Mouse (Mus musculus): ENCODE data around the gene Alkbh3. TPM values are rescaled to one million over a fixed set of nuclear protein-coding genes. Genes with fewer than 3 reads are reported as not detected.

Gene Alkbh3
- polyA plus RNA-seq, 1 experiment from 2014 or later: 70.1 TPM

DNA sequence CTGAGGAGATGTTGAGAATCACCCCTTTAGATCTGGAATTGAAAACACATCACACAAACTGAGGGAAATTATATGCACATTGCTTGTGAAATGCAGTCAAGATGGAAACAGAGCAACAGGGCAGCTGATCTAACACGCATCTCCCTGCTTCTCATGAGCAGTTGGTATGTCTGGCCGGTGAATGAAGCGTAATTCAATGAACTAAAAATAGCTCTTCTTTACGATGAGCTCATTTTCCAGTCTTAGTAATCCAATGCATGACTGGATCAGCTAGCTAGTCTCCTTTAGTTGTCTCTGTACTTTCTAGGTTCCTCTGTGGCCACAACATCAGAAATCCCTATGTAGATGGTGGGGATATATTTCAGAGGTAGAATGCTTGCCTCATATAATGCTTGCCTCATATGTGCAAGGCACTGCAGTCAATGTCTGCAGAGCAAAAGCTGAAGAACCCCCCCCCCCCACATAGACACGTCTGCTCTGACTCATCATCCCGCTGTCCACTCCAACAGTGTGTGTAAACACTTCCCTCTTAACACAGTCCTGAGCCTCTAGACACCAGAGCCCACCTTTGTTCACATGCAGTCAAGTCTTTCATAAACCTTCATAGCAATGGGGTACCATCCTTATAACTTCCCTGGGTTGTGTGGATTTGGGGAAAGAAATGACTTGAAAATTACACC, 34.9 kb upstream of the Alkbh3 start:
- WGBS: 51% methylated on average over 6 of the region's 6 CpGs

DNA sequence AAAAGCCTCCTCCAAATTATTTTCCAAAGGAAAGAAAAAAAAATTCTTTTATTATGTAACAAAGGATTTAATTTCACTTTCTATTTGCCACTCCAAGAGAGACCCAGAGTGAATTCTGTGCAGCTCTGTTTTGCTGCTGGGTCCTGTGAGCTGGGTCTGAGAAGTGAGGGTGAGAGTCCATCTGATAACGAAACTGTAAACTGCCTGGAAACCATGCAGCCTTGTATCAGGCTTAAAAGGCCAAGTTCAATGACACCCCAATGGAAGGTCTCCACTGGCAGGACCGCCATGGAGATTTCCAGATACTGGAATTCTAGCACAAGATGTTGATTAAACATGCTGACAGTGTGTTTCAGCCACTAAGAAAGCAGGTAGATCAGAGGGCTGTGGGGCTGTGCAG, 33.6 kb upstream of the Alkbh3 start:
- Histone ChIP-seq H3K9me3 (ENCODE audit: control insufficient read depth, low read depth, low read length) (no peaks in the 10 kb centered on the region), H3K4me1 (ENCODE audit: control insufficient read depth, insufficient read depth, low read length) (0 out of 2 replicates have a peak, but pooled peaks cover 3% of the 10 kb centered on the region), H3K27ac (ENCODE audit: low read length) (no peak overlapping the region), H3K4me3 (ENCODE audit: low read depth, low read length) (no peak overlapping the region), H3K27me3 (ENCODE audit: control insufficient read depth, insufficient read depth, low read length) (no peaks in the 10 kb centered on the region), H3K36me3 (ENCODE audit: control insufficient read depth, insufficient read depth, low read length) (no peaks in the 10 kb centered on the region), H3K9ac (replicated peaks; ENCODE audit: low read depth, low read length) (no peak overlapping the region), H3K4me2 (replicated peaks; ENCODE audit: low read depth, low read length) (no peak overlapping the region)
- 87% methylated on average over 2 of the region's 2 CpGs for WGBS
- ATAC-seq (ENCODE audit: insufficient number of reproducible peaks, insufficient read depth, low FRiP score, low read depth): no peak

More for the DNA sequence above, 34.9 kb upstream of the Alkbh3 start:
- Histone ChIP-seq H3K4me2 (replicated peaks; ENCODE audit: low read depth, low read length) (no peak overlapping the region), H3K9ac (replicated peaks; ENCODE audit: low read depth, low read length) (no peak overlapping the region), H3K4me1 (ENCODE audit: control insufficient read depth, insufficient read depth, low read length) (peaks cover 10% of the 10 kb centered on the region; the same call in 1 of the 2 replicates), H3K27ac (ENCODE audit: low read length) (no peak overlapping the region), H3K4me3 (ENCODE audit: low read depth, low read length) (no peak overlapping the region), H3K9me3 (ENCODE audit: control insufficient read depth, low read depth, low read length) (no peaks in the 10 kb centered on the region), H3K36me3 (ENCODE audit: control insufficient read depth, insufficient read depth, low read length) (no peaks in the 10 kb centered on the region), H3K27me3 (ENCODE audit: control insufficient read depth, insufficient read depth, low read length) (no peaks in the 10 kb centered on the region)
- ATAC-seq (ENCODE audit: insufficient number of reproducible peaks, insufficient read depth, low FRiP score, low read depth): no peak

DNA sequence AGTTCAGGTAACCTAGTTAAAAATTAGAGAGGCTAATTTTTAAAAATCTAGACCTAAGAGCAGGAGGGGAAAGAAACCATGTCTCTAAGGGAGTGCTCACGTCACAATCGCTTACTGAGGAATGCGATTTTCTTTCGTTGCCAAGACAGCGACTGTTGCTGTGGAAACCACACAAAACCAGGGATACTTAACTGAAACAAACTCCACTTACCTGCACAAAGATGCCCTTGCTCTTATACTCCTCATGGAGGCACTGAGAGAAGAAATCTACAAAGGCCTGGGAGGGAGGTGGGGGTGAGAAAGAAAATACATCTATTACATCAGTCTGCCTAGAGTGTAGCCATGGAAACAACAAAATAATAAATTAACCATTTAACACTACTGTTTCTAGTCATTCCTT, 33.1 kb upstream of the Alkbh3 start:
- no peak overlapping the region for H3K4me3 ChIP-seq (ENCODE audit: low read depth, low read length)
- no peak overlapping the region for H3K9ac ChIP-seq (replicated peaks; ENCODE audit: low read depth, low read length)
- no peak for ATAC-seq (ENCODE audit: insufficient number of reproducible peaks, insufficient read depth, low FRiP score, low read depth)
- no peaks in the 10 kb centered on the region; the same call in 1 of the 2 replicates for H3K36me3 ChIP-seq (ENCODE audit: control insufficient read depth, insufficient read depth, low read length)
- H3K4me1 ChIP-seq (ENCODE audit: control insufficient read depth, insufficient read depth, low read length): no peaks in the 10 kb centered on the region
- H3K4me2 ChIP-seq (replicated peaks; ENCODE audit: low read depth, low read length): no peak overlapping the region
- H3K27ac ChIP-seq (ENCODE audit: low read length): no peak overlapping the region
- H3K27me3 ChIP-seq (ENCODE audit: control insufficient read depth, insufficient read depth, low read length): no peaks in the 10 kb centered on the region
- WGBS: 60% methylated on average over 5 of the region's 5 CpGs
- no peaks in the 10 kb centered on the region for H3K9me3 ChIP-seq (ENCODE audit: control insufficient read depth, low read depth, low read length)

DNA sequence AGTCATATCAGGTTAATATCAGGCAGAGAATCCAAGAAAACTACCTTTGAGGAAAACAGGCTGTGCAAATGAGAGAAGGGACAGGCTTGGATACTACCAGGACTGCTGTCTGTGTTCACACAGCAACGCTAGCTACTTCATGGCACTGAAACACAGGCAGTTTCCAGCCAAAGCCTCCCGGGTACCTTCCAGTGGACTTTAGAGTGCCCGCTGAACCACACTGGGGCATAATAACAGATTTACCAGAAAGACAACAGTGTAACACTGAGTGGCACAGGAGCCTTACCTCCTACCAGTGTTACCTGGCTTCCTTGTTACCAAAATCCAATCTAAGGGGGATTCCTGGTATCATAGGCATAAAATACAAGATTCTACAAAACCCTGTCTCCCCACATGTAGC, 31.9 kb upstream of the Alkbh3 start:
- Histone ChIP-seq H3K27me3 (ENCODE audit: control insufficient read depth, insufficient read depth, low read length) (no peaks in the 10 kb centered on the region), H3K9ac (replicated peaks; ENCODE audit: low read depth, low read length) (no peak overlapping the region), H3K9me3 (ENCODE audit: control insufficient read depth, low read depth, low read length) (no peaks in the 10 kb centered on the region), H3K4me1 (ENCODE audit: control insufficient read depth, insufficient read depth, low read length) (no peaks in the 10 kb centered on the region), H3K27ac (ENCODE audit: low read length) (no peak overlapping the region), H3K36me3 (ENCODE audit: control insufficient read depth, insufficient read depth, low read length) (no peaks in the 10 kb centered on the region; the same call in 1 of the 2 replicates), H3K4me2 (replicated peaks; ENCODE audit: low read depth, low read length) (no peak overlapping the region), H3K4me3 (ENCODE audit: low read depth, low read length) (no peak overlapping the region)
- 96% methylated on average over 3 of the region's 3 CpGs for WGBS
- ATAC-seq (ENCODE audit: insufficient number of reproducible peaks, insufficient read depth, low FRiP score, low read depth): no peak

DNA sequence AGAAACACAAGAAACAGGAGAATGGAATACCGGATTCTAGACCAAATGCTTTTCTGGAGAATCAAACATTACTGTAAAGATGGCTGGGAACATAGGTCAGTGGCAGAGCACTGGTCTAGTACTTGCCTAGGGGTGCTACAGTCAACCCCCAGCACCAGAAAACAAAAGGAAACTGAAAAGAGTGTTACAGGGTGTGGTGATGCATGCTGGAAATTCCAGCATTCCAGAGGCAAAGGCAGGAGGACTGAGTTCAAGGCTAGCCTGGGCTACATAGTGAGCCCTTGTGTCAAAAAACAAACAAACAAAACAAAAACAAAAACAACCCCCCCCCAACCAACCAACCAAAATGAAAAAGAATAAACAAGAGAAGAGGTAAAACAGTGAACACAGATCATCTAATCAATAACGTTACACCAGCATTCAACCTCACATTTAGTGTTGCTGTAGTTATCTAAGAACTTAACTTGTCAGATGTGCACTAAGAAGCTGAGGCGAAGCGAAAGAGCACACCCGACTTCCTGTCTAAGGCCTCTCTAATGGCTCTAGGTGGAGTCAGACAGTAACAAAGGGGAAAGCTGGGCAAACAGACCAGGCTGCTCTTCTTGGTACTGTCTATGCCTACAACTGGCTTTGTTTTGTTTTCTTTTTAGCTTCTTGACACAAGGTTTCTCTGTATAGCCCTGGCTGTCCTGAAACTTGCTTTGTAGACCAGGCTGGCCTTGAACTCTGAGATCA, 30.0 kb upstream of the Alkbh3 start:
- H3K4me1 ChIP-seq (ENCODE audit: control insufficient read depth, insufficient read depth, low read length): no peaks in the 10 kb centered on the region
- no peak overlapping the region for H3K9ac ChIP-seq (replicated peaks; ENCODE audit: low read depth, low read length)
- H3K36me3 ChIP-seq (ENCODE audit: control insufficient read depth, insufficient read depth, low read length): no peaks in the 10 kb centered on the region; the same call in 1 of the 2 replicates
- no peak overlapping the region for H3K4me2 ChIP-seq (replicated peaks; ENCODE audit: low read depth, low read length)
- no peak overlapping the region for H3K27ac ChIP-seq (ENCODE audit: low read length)
- H3K4me3 ChIP-seq (ENCODE audit: low read depth, low read length): no peak overlapping the region
- H3K9me3 ChIP-seq (ENCODE audit: control insufficient read depth, low read depth, low read length): no peaks in the 10 kb centered on the region
- 88% methylated on average over 5 of the region's 5 CpGs for WGBS
- ATAC-seq (ENCODE audit: insufficient number of reproducible peaks, insufficient read depth, low FRiP score, low read depth): no peak
- no peaks in the 10 kb centered on the region for H3K27me3 ChIP-seq (ENCODE audit: control insufficient read depth, insufficient read depth, low read length)

DNA sequence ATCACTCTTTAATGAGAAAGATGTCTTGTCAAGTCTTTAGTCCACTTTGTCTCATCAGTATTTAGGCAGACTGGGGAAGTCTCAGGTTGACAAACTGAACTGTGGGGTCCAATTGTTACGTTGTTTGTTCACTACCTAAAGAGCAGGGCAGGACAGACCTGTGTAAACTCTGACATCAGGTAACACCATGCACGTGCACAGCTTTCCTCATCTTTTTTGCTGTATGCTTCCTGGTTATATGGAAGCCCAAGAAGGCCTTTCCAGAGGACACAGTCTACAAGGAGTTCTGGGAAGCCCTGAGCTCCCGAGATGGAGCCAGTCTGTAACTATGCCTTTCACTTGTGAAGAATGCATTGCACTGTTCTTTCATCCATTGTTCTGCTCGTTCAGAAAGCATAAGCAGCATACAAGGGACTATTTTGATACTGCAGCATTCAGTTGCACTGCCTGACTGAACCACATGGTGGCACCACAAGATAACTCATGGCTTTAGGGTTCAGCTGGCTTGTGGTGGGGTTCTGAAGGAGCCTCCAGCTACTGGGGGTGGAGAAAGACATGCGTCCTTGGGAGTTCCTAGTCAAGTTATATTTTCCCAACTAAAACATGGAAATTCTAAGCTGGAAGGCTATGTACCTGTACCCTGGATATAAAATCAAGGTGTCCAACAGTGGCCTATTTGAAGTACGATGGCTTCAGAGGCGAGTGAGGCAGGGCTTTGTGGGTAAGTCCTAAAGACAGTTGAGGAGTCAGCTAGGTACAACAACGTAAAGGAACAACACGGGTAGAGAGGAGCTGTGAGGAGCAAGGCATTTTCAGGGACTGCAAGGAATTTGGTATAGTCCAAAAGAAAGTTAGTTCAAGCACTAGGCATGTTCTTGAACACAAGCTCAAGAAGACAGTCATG, 25.1 kb upstream of the Alkbh3 start:
- 71% methylated on average over 9 of the region's 9 CpGs for WGBS
- Histone ChIP-seq H3K4me3 (ENCODE audit: low read depth, low read length) (no peak overlapping the region), H3K4me2 (replicated peaks; ENCODE audit: low read depth, low read length) (no peak overlapping the region), H3K9ac (replicated peaks; ENCODE audit: low read depth, low read length) (no peak overlapping the region), H3K27ac (ENCODE audit: low read length) (no peak overlapping the region), H3K36me3 (ENCODE audit: control insufficient read depth, insufficient read depth, low read length) (no peaks in the 10 kb centered on the region; the same call in none of the 2 replicates), H3K4me1 (ENCODE audit: control insufficient read depth, insufficient read depth, low read length) (no peaks in the 10 kb centered on the region), H3K27me3 (ENCODE audit: control insufficient read depth, insufficient read depth, low read length) (no peaks in the 10 kb centered on the region), H3K9me3 (ENCODE audit: control insufficient read depth, low read depth, low read length) (no peaks in the 10 kb centered on the region)
- no peak; the same call in 1 of the 2 replicates for ATAC-seq (ENCODE audit: insufficient number of reproducible peaks, insufficient read depth, low FRiP score, low read depth)

DNA sequence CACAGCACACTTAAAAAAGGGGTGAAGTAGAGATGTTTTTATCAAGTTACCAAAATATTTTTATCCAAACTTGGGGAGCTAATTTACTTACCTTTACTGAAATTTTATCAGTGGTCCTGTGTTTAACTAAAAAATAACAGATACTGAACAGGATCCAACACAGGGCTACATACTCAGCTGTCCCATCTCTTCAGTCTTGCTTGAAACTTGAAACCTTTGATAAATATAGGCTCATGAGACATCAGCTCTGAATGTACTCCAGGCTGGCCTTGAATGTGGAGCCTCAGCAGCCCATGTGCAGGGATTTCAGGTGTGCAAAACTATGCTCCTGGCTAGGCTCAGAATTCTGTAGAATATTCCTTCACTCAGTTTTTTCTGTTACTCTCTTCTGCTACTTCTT, 20.0 kb upstream of the Alkbh3 start:
- H3K36me3 ChIP-seq (ENCODE audit: control insufficient read depth, insufficient read depth, low read length): no peaks in the 10 kb centered on the region; the same call in none of the 2 replicates
- H3K9me3 ChIP-seq (ENCODE audit: control insufficient read depth, low read depth, low read length): no peaks in the 10 kb centered on the region
- H3K27ac ChIP-seq (ENCODE audit: low read length): no peak overlapping the region
- H3K9ac ChIP-seq (replicated peaks; ENCODE audit: low read depth, low read length): no peak overlapping the region
- no peak for ATAC-seq (ENCODE audit: insufficient number of reproducible peaks, insufficient read depth, low FRiP score, low read depth)
- no peaks in the 10 kb centered on the region for H3K4me1 ChIP-seq (ENCODE audit: control insufficient read depth, insufficient read depth, low read length)
- H3K4me3 ChIP-seq (ENCODE audit: low read depth, low read length): no peak overlapping the region
- H3K27me3 ChIP-seq (ENCODE audit: control insufficient read depth, insufficient read depth, low read length): no peaks in the 10 kb centered on the region
- no peak overlapping the region for H3K4me2 ChIP-seq (replicated peaks; ENCODE audit: low read depth, low read length)

DNA sequence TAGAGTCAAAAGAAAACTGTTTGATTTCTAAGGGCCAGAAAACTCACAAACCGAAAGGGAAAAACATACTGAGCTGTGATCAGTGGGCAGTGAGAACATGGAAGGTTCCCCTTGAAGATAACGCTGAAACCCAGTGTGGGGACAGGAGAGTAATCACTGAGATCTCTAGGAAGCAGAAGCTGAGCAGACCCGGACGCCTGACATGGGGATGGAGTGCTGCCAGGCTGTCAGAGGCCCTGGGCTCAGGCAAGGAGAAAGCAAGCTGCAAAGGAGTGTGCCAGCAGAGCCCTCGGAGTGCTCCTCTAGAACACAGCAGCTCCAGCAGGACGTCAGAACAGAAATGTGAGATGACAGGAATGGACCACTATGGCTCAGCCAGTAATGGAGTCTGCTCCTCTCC, 14.0 kb upstream of the Alkbh3 start:
- Histone ChIP-seq H3K4me2 (replicated peaks; ENCODE audit: low read depth, low read length) (no peak overlapping the region), H3K36me3 (ENCODE audit: control insufficient read depth, insufficient read depth, low read length) (no peaks in the 10 kb centered on the region), H3K9ac (replicated peaks; ENCODE audit: low read depth, low read length) (no peak overlapping the region), H3K27ac (ENCODE audit: low read length) (no peak overlapping the region), H3K4me1 (ENCODE audit: control insufficient read depth, insufficient read depth, low read length) (no peaks in the 10 kb centered on the region), H3K27me3 (ENCODE audit: control insufficient read depth, insufficient read depth, low read length) (no peaks in the 10 kb centered on the region), H3K4me3 (ENCODE audit: low read depth, low read length) (no peak overlapping the region), H3K9me3 (ENCODE audit: control insufficient read depth, low read depth, low read length) (no peaks in the 10 kb centered on the region)
- 49% methylated on average over 6 of the region's 6 CpGs for WGBS
- ATAC-seq (ENCODE audit: insufficient number of reproducible peaks, insufficient read depth, low FRiP score, low read depth): no peak
